ENCODE assay signal across 12 mouse cellular contexts in genomic region chrX:94480748-94481147, GRCm38 (mm10).
A peak's percentile ranks its signal among the peaks of the same experiment; 100 is the strongest.
DNase-seq lines count a peak whose midpoint lies in the region; ATAC-seq and TF ChIP-seq lines count a peak whose summit lies in the region.
"Had no signal": no experiment of that assay in that cellular context is flagged by ENCODE, and none has a peak within 500 bp of the region (broad histone marks: within the 10 kb centered on the region; RNA-seq: fewer than 3 reads in every experiment).

No protein-coding gene starts in this region.

- H3K36me3 ChIP-seq in heart, postnatal 0 days (replicated peaks; ENCODE audit: control insufficient read depth, insufficient read depth, low read length): no peaks in the 10 kb centered on the region
- no peaks in the 10 kb centered on the region for H3K36me3 ChIP-seq in heart, embryonic 10.5 days
- no peaks in the 10 kb centered on the region for H3K36me3 ChIP-seq in lung, postnatal 0 days (ENCODE audit: insufficient read depth, low read length)
- no peaks in the 10 kb centered on the region for H3K36me3 ChIP-seq in liver, embryonic 15.5 days (replicated peaks)
- H3K36me3 ChIP-seq: limb, embryonic 12.5 days had no signal

- peak; percentile 63; the same call in 1 of the 2 replicates for ATAC-seq in heart, postnatal 0 days (ENCODE audit: insufficient read depth, low read depth)
- no peak for ATAC-seq in lung, postnatal 0 days
- ATAC-seq in liver, embryonic 15.5 days (ENCODE audit: insufficient read depth): peak; percentile 42; the same call in 1 of the 2 replicates

- no peak overlapping the region for H3K27ac ChIP-seq in heart, postnatal 0 days (ENCODE audit: low read depth)
- H3K27ac ChIP-seq in heart, embryonic 10.5 days: no peak overlapping the region
- H3K27ac ChIP-seq in lung, postnatal 0 days (ENCODE audit: low read length): no peak overlapping the region
- no peak overlapping the region for H3K27ac ChIP-seq in liver, embryonic 15.5 days (replicated peaks)
- H3K27ac ChIP-seq: limb, embryonic 12.5 days had no signal

- no peak for TF ChIP-seq POLR2A in lung, adult 2 months (IDR thresholded peaks at IDR 0.05; ENCODE audit: borderline replicate concordance, extremely low read depth, low read depth, low read length)

- no peaks in the 10 kb centered on the region for H3K27me3 ChIP-seq in heart, postnatal 0 days (ENCODE audit: control insufficient read depth, insufficient read depth, low read length)
- peaks cover 7% of the 10 kb centered on the region; the same call in 1 of the 2 replicates for H3K27me3 ChIP-seq in heart, embryonic 10.5 days (ENCODE audit: insufficient read depth, poor library complexity, severe bottlenecking)
- H3K27me3 ChIP-seq in lung, postnatal 0 days (replicated peaks; ENCODE audit: insufficient read depth, low read length): no peaks in the 10 kb centered on the region
- peaks cover 12% of the 10 kb centered on the region for H3K27me3 ChIP-seq in liver, embryonic 15.5 days

- TF ChIP-seq EP300 in heart, postnatal 0 days (IDR thresholded peaks at IDR 0.05; ENCODE audit: low read depth): no peak
- TF ChIP-seq EP300 in lung, postnatal 0 days (IDR thresholded peaks at IDR 0.05): no peak

- peak; percentile 8 for DNase-seq in heart, postnatal 0 days (ENCODE audit: low spot score)
- no peak for DNase-seq in heart, embryonic 10.5 days (ENCODE audit: low spot score)
- no peak for DNase-seq in lung, postnatal 0 days (ENCODE audit: low spot score)
- DNase-seq in lung, adult 2 months: no peak
- DNase-seq in MN1 (ENCODE audit: low spot score): peak; percentile 10
- DNase-seq in layer of hippocampus, postnatal 10 days (ENCODE audit: low spot score in 2 of 2): no peak
- DNase-seq: cerebellum, adult 11 months; layer of hippocampus, postnatal 36 days; thymus, adult 18-20 months had no signal

- no peaks in the 10 kb centered on the region for H3K4me1 ChIP-seq in heart, postnatal 0 days (ENCODE audit: control insufficient read depth, insufficient read depth)
- no peaks in the 10 kb centered on the region for H3K4me1 ChIP-seq in heart, embryonic 10.5 days
- H3K4me1 ChIP-seq in lung, postnatal 0 days (ENCODE audit: insufficient read depth, low read depth, low read length): no peaks in the 10 kb centered on the region
- no peaks in the 10 kb centered on the region for H3K4me1 ChIP-seq in lung, adult 2 months (ENCODE audit: control insufficient read depth, insufficient read depth, low read length)
- peaks cover 3% of the 10 kb centered on the region for H3K4me1 ChIP-seq in liver, embryonic 15.5 days (replicated peaks)
- H3K4me1 ChIP-seq: limb, embryonic 12.5 days had no signal

- peak; percentile 53 for TF ChIP-seq CTCF in heart, postnatal 0 days (IDR thresholded peaks at IDR 0.05; ENCODE audit: low read depth)
- TF ChIP-seq CTCF in lung, postnatal 0 days (IDR thresholded peaks at IDR 0.05): peak; percentile 47
- TF ChIP-seq CTCF in lung, adult 2 months (IDR thresholded peaks at IDR 0.05; ENCODE audit: insufficient read depth, low read length): no peak

- WGBS in heart, postnatal 0 days: 25% methylated on average over 1 of the region's 1 CpGs
- WGBS in heart, embryonic 10.5 days: 66% methylated on average over 1 of the region's 1 CpGs
- whole genome bisulfite sequencing in lung, postnatal 0 days: 58% methylated on average over 1 of the region's 1 CpGs
- WGBS in lung, adult 2 months: 49% methylated on average over 1 of the region's 1 CpGs
- 70% methylated on average over 1 of the region's 1 CpGs for WGBS in liver, embryonic 15.5 days (ENCODE audit: insufficient replicate concordance)

- H3K9ac ChIP-seq in heart, postnatal 0 days (replicated peaks; ENCODE audit: low read depth, low read length): no peak overlapping the region
- no peak overlapping the region for H3K9ac ChIP-seq in lung, postnatal 0 days (replicated peaks; ENCODE audit: low read depth)
- H3K9ac ChIP-seq in liver, embryonic 15.5 days: no peak overlapping the region
- H3K9ac ChIP-seq: limb, embryonic 12.5 days had no signal

- H3K4me2 ChIP-seq in heart, postnatal 0 days (ENCODE audit: low read depth, low read length): no peak overlapping the region
- no peak overlapping the region for H3K4me2 ChIP-seq in lung, postnatal 0 days (replicated peaks; ENCODE audit: low read depth, low read length)
- no peak overlapping the region for H3K4me2 ChIP-seq in liver, embryonic 15.5 days
- H3K4me2 ChIP-seq: heart, embryonic 11.5 days; limb, embryonic 12.5 days had no signal

- no peaks in the 10 kb centered on the region for H3K9me3 ChIP-seq in heart, postnatal 0 days (replicated peaks; ENCODE audit: control insufficient read depth, low read length)
- H3K9me3 ChIP-seq in heart, embryonic 10.5 days: no peaks in the 10 kb centered on the region
- H3K9me3 ChIP-seq in lung, postnatal 0 days (ENCODE audit: low read length): no peaks in the 10 kb centered on the region
- no peaks in the 10 kb centered on the region for H3K9me3 ChIP-seq in liver, embryonic 15.5 days (replicated peaks)
- H3K9me3 ChIP-seq: limb, embryonic 12.5 days had no signal

- H3K4me3 ChIP-seq in heart, postnatal 0 days (ENCODE audit: low read depth, low read length): no peak overlapping the region
- H3K4me3 ChIP-seq in heart, embryonic 10.5 days: no peak overlapping the region
- no peak overlapping the region for H3K4me3 ChIP-seq in lung, postnatal 0 days (ENCODE audit: low read depth, low read length)
- H3K4me3 ChIP-seq in lung, adult 2 months (replicated peaks; ENCODE audit: extremely low read depth, low read depth, low read length): no peak overlapping the region
- H3K4me3 ChIP-seq in liver, embryonic 15.5 days (replicated peaks): no peak overlapping the region
- H3K4me3 ChIP-seq: limb, embryonic 12.5 days had no signal

Comparison
In these comparisons a context has a peak if more than half of its experiments do, and no peak if none do; other contexts are left out.
1. DNase-seq: peak in heart, postnatal 0 days (single experiment) and MN1 (single experiment); none in heart, embryonic 10.5 days (single experiment), lung, postnatal 0 days (single experiment), lung, adult 2 months (single experiment) and layer of hippocampus, postnatal 10 days (0 of 2).